9 mouse cellular contexts compared by ENCODE assay signal in the genomic region with DNA sequence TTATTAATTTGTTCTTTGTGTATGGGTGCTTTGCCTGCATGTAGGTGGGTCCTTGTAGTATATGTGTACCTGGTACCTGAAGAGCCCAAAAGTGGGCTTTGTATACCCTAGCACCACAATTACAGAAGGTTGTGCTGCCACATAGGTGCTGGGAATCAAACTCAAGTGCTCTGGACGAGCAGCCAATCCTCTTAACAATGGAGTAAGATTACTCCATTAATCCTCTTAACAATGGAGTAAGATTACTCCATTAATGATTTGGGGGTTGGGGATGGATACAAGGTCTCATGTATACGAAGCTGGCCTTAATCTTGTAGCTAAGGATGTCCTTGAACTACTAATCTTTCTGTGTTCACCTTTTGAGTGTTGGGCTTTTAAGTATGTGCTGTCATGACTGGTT.
"Had no signal": no experiment of that assay in that cellular context is flagged by ENCODE, and none has a peak within 500 bp of the region (broad histone marks: within the 10 kb centered on the region; RNA-seq: fewer than 3 reads in every experiment).

No protein-coding gene starts in this region.

- DNase-seq: liver, embryonic 13.5 days; liver, postnatal 0 days; lung, adult 2 months; lung, postnatal 14 days; lung, postnatal 36 days; right cerebral cortex, postnatal 14 days; thymus, adult 18-20 months; thymus, postnatal 25 days; thymus, postnatal 4 days had no signal
